ENCODE assay signal across 18 mouse cellular contexts in the genomic region with DNA sequence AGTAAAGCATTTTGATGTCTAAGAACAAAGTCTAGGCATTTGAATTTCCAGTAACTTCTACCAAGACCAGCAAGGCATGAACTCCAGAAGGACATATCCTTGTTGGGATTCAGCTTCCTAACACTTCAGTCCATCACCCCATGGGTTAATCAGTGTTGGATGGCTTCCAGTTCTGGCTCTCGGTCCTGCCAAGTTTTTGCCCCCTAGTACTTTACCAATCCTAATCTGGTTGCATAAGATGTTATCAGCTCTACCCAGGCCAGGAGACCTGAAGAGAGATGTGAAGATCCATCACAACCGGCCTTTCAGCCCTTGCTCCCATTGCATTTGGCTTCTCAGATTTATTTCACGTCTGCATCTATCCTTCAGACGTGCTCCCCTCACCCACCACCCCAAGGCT. TPM values are rescaled to one million over a fixed set of nuclear protein-coding genes. Genes with fewer than 3 reads are reported as not detected.
"Had no signal": no experiment of that assay in that cellular context is flagged by ENCODE, and none has a peak within 500 bp of the region (broad histone marks: within the 10 kb centered on the region; RNA-seq: fewer than 3 reads in every experiment).

No protein-coding gene starts in this region.

- DNase-seq: kidney, adult 2 months; kidney, postnatal 25 days; layer of hippocampus, adult 9-11 months; liver, postnatal 0 days; lung, embryonic 14.5 days; retina, postnatal 1 day; right cerebral cortex, postnatal 25 days; spleen, adult 18-20 months; thymus, postnatal 25 days had no signal

RNA-seq across cellular contexts. Expression of a gene that starts 33.8 kb away (rescaled TPM):
- total RNA-seq: megakaryocyte, adult 5-6 weeks; monocyte, adult 5-6 weeks; neutrophil, adult 5-6 weeks had no signal
- polyA plus RNA-seq: kidney, embryonic 14.5 days; kidney, postnatal 0 days; large intestine, adult 2 months; liver, embryonic 14.5 days; liver, postnatal 0 days; macrophage; myocyte had no signal
